Mouse (Mus musculus): Measurements from ENCODE around the gene Schip1.

DNA sequence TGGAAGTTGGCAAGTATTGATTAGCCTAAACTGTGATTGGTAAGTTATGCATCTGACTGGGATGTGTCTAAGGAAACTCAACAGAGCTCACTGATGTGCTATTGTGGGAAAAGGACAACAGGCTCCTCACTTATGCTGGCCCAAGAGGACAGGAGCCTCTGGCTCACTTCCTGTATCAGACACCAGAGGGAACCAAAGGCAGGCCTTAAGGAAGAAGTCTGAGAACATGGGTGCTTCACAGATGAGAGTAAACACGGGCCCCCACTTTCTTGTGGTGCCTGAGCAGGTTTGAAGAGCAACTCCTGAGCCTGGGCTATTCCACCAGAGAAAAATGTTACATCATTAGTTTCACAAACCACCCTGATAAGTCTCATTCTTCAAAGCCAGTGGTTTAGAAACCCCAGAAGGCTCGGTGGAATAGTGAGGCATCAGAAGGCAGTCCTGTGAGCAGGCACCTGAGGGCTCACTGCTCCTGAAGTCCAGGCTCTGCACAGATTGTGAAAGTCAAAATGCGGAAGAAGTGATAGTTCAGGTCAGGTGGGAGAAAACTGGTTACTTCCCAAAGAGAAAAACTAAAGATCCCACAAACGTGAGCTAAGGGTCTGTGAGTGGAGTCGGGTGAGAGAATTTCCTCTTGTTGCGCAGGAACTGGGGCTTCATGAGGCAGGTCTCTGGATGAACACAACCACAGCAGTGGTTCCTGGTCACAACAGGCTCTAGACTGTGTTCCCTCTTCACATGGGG, 582.0 kb downstream of the Schip1 start:
- TF ChIP-seq CTCF (IDR thresholded peaks at IDR 0.05; ENCODE audit: insufficient read depth, low read length) (peak; percentile 45), POLR2A (IDR thresholded peaks at IDR 0.05; ENCODE audit: borderline replicate concordance, extremely low read depth, low read depth, low read length) (no peak)

All from lung, adult 2 months (tissue).